Mouse (Mus musculus) liver, embryonic 13.5 days (tissue): ENCODE measurements around the gene A630023A22Rik. TPM values are rescaled to one million over a fixed set of nuclear protein-coding genes. Genes with fewer than 3 reads are reported as not detected.

Experiments used
- ATAC-seq: fragments of 200-750 bp; cut with Nextera tagmentation; 2 replicates; pipeline ENCODE4 v1.8.0; 2017; ENCODE audit warnings: low read depth, mild to moderate bottlenecking, moderate number of reproducible peaks, moderate library complexity
- DNase-seq: peaks from one replicate; pipeline ENCODE4 v3.0.0; 2022
- H3K27ac ChIP-seq: fragments of 300-500 bp; sonication (generic); 2 replicates; pipeline ENCODE4 v1.5.1; 2015; ENCODE audit warnings: moderate library complexity, mild to moderate bottlenecking, inconsistent platforms
- H3K27me3 ChIP-seq: fragments of 300-500 bp; sonication (generic); 2 replicates; pipeline ENCODE4 v1.6.1; 2015; ENCODE audit warnings: mild to moderate bottlenecking, inconsistent platforms
- H3K36me3 ChIP-seq: fragments of 300-500 bp; sonication (generic); 2 replicates; pipeline ENCODE4 v1.6.1; 2015; ENCODE audit warnings: mild to moderate bottlenecking, inconsistent platforms
- H3K4me1 ChIP-seq: fragments of 300-500 bp; sonication (generic); replicated peaks from 2 replicates; pipeline ENCODE4 v1.6.1; 2015; ENCODE audit warnings: inconsistent platforms
- H3K4me2 ChIP-seq: fragments of 300-500 bp; sonication (generic); 2 replicates; pipeline ENCODE4 v1.6.1; 2015; ENCODE audit warnings: inconsistent platforms, mild to moderate bottlenecking, moderate library complexity
- H3K4me3 ChIP-seq: fragments of 300-500 bp; sonication (generic); replicated peaks from 2 replicates; pipeline ENCODE4 v1.5.1; 2015; ENCODE audit warnings: mild to moderate bottlenecking, inconsistent platforms
- H3K9ac ChIP-seq: fragments of 300-500 bp; sonication (generic); 2 replicates; pipeline ENCODE4 v1.6.1; 2015; ENCODE audit warnings: mild to moderate bottlenecking, inconsistent platforms
- H3K9me3 ChIP-seq: fragments of 300-500 bp; sonication (generic); replicated peaks from 2 replicates; pipeline ENCODE4 v1.6.1; 2016; ENCODE audit warnings: inconsistent platforms
- WGBS: fragments of 180-500 bp; shearing (Covaris S2); methylation state at CpG from one replicate; pipeline ENCODE4 v1.1.7; 2015; ENCODE audit not compliant: insufficient replicate concordance; 5-methylcytosine and 5-hydroxymethylcytosine counted together
- polyA plus RNA-seq: library from polyadenylated mRNA; unstranded; fragments of >200 nt; fragmentation: Nextera tagmentation; extraction: Ambion mirVana; gene quantifications from 2 replicates; pipeline ENCODE4 v1.2.1, GENCODE M21; 2015

Gene A630023A22Rik
- polyA plus RNA-seq, 1 experiment from 2014 or later, result not detected

DNA sequence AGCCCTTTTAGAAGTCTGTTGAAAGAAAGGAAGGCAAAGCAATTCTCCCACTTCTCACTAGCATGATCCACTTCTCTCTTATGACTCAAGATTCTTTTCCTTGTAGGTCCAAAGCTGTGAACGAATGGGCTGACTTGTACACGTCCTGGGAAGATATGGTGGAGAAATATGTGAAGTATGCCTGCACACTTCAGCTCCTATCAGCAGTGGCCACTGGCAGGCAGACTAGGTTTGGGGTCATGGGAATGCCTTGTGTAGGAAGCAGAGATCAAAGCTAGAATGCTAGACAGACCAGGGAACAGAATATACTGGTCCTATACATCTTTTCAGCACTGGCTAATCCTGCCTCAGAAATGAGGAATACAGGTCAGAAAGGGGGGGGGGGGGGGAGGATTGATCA, 75.8 kb downstream of the A630023A22Rik start:
- WGBS, result 34% methylated on average over 2 of the region's 2 CpGs
- H3K4me3 ChIP-seq, result no peak overlapping the region
- DNase-seq (no peak), ATAC-seq (no peak)
- H3K9me3 ChIP-seq, result no peaks in the 10 kb centered on the region
- H3K4me2 ChIP-seq, result no peak overlapping the region
- H3K27me3 ChIP-seq, result no peaks in the 10 kb centered on the region
- H3K9ac ChIP-seq, result no peak overlapping the region
- no peak overlapping the region for H3K27ac ChIP-seq
- no peaks in the 10 kb centered on the region for H3K36me3 ChIP-seq
- H3K4me1 ChIP-seq, result no peaks in the 10 kb centered on the region

- no peak for DNase-seq
- 65% methylated on average over 2 of the region's 2 CpGs for WGBS
- no peak overlapping the region for H3K27ac ChIP-seq
Measured at GRCm38 (mm10) chr14:34016938-34017337, 85.6 kb downstream of the A630023A22Rik start.

DNA sequence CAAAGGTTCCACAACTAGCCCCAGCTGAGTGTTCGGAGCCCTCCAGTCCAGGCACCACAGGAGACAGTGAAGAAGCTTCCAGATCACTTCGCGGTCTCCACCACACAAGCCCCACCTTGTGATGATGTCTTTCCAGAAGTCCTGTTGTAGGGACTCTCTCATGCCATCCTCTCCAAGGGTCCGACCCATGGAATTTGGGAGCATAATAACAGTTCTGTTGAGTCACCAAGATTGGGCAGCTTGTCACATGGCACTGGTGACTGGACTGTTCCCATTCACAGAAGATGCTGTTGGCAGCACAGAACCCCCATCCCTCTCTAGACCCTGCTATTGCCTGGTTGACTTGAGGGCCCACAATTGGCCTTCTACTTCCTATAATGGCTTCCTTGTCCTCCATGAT, 86.2 kb downstream of the A630023A22Rik start, which contains the start of gene Gm5460:
Gm5460 (plus strand) TSS at position 378 of the 400 bp plus-strand sequence.
- H3K27ac ChIP-seq, result no peak within 1 kb of the TSS
- no peak within 1 kb of the TSS for H3K9ac ChIP-seq
- H3K9me3 ChIP-seq, result no peaks in the 10 kb centered on the region
- no peak within 1 kb of the TSS for H3K4me3 ChIP-seq
- H3K27me3 ChIP-seq, result no peaks in the 10 kb centered on the region
- no peak within 1 kb of the TSS for H3K4me2 ChIP-seq
- H3K4me1 ChIP-seq, result no peaks in the 10 kb centered on the region
- H3K36me3 ChIP-seq, result no peaks in the 10 kb centered on the region
- WGBS, result 80% methylated on average over 4 of the region's 4 CpGs
- no peak for ATAC-seq
- no peak for DNase-seq

More at GRCm38 (mm10) chr14:34016938-34017337, 85.6 kb downstream of the A630023A22Rik start:
- no peaks in the 10 kb centered on the region for H3K27me3 ChIP-seq
- no peak overlapping the region for H3K4me2 ChIP-seq
- no peaks in the 10 kb centered on the region for H3K36me3 ChIP-seq
- no peaks in the 10 kb centered on the region for H3K4me1 ChIP-seq
- H3K4me3 ChIP-seq, result no peak overlapping the region
- H3K9ac ChIP-seq, result no peak overlapping the region
- ATAC-seq, result no peak
- no peaks in the 10 kb centered on the region for H3K9me3 ChIP-seq

DNA sequence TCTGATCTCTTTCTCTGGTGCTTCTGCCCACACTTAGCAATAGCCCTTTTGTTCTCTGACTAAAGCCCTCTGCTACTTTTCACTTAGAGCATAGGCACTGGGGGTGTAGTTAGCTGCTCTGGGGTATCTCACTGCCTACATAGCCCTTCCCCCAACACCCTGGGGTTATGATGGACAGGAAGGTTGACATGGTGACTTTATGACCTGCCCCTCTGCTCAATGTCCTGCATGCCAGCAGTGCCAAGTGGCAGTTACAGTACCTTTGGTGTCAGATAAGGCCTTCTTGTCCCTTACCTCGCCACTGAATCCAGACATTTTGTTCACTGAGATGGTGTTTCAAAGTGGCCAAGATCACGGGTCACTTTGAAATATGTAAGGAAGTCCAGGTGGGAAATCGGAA, 87.5 kb downstream of the A630023A22Rik start, which contains the start of gene Gm30083:
Gm30083 (minus strand) TSS at position 120 of the 400 bp plus-strand sequence.
- ATAC-seq (no peak), DNase-seq (no peak)
- 54% methylated on average over 3 of the region's 3 CpGs for WGBS

GRCm38 (mm10) chr14:34002358-34002757, 100.2 kb downstream of the A630023A22Rik start:
- no peak for DNase-seq
- H3K4me1 ChIP-seq, result no peaks in the 10 kb centered on the region
- H3K27ac ChIP-seq, result no peak overlapping the region
- no peak overlapping the region for H3K4me2 ChIP-seq
- H3K4me3 ChIP-seq, result no peak overlapping the region
- no peak for ATAC-seq
- H3K9ac ChIP-seq, result no peak overlapping the region
- no peaks in the 10 kb centered on the region for H3K36me3 ChIP-seq
- no peaks in the 10 kb centered on the region for H3K9me3 ChIP-seq
- H3K27me3 ChIP-seq, result no peaks in the 10 kb centered on the region
- 58% methylated on average over 5 of the region's 5 CpGs for WGBS

More for the DNA sequence above, 87.5 kb downstream of the A630023A22Rik start, which contains the start of gene Gm30083:
- H3K4me2 ChIP-seq, result no peak within 1 kb of the TSS
- H3K27ac ChIP-seq, result no peak within 1 kb of the TSS
- no peak within 1 kb of the TSS for H3K9ac ChIP-seq
- no peak within 1 kb of the TSS for H3K4me3 ChIP-seq
- H3K4me1 ChIP-seq, result no peaks in the 10 kb centered on the region
- no peaks in the 10 kb centered on the region for H3K9me3 ChIP-seq
- no peaks in the 10 kb centered on the region for H3K27me3 ChIP-seq
- no peaks in the 10 kb centered on the region for H3K36me3 ChIP-seq

GRCm38 (mm10) chr14:34001445-34001844, 101.1 kb downstream of the A630023A22Rik start:
- no peak overlapping the region for H3K4me2 ChIP-seq
- DNase-seq (no peak), ATAC-seq (no peak)
- H3K4me3 ChIP-seq, result no peak overlapping the region
- no peaks in the 10 kb centered on the region for H3K27me3 ChIP-seq
- H3K9ac ChIP-seq, result no peak overlapping the region
- H3K4me1 ChIP-seq, result no peaks in the 10 kb centered on the region
- no peaks in the 10 kb centered on the region for H3K9me3 ChIP-seq
- H3K36me3 ChIP-seq, result no peaks in the 10 kb centered on the region
- H3K27ac ChIP-seq, result no peak overlapping the region

Other genes with a start within 250 kb of the A630023A22Rik start
- 5.6 and 6.8 TPM in 2 replicates for gene Gdf10, start 179.2 kb downstream of the A630023A22Rik start, polyA plus RNA-seq
- gene Gdf2, start 161.7 kb downstream of the A630023A22Rik start, polyA plus RNA-seq, result 10.2 and 11.6 TPM in 2 replicates
- gene Rbp3, start 148.8 kb downstream of the A630023A22Rik start, polyA plus RNA-seq, result 0.06 and 0.10 TPM in 2 replicates
- not detected in 2 replicates for gene Zfp488, start 124.0 kb downstream of the A630023A22Rik start, polyA plus RNA-seq
- gene Gm30083, start 87.6 kb downstream of the A630023A22Rik start, polyA plus RNA-seq, result not detected in 2 replicates
- not detected in 2 replicates for gene Gm5460, start 86.0 kb downstream of the A630023A22Rik start, polyA plus RNA-seq
- gene Antxrl, start 50.0 kb downstream of the A630023A22Rik start, polyA plus RNA-seq, result not detected in 2 replicates
- gene Anxa8, start 16.8 kb downstream of the A630023A22Rik start, polyA plus RNA-seq, result 0.08 and 0.10 TPM in 2 replicates
- not detected in 2 replicates for gene Npy4r, start 49.7 kb upstream of the A630023A22Rik start, polyA plus RNA-seq
- 0.06 TPM in 2 replicates for gene Gprin2, start 98.9 kb upstream of the A630023A22Rik start, polyA plus RNA-seq
- gene Syt15, start 116.8 kb upstream of the A630023A22Rik start, polyA plus RNA-seq, result 0.35 and 0.39 TPM in 2 replicates
- gene Shld2, start 207.7 kb upstream of the A630023A22Rik start, polyA plus RNA-seq, result 7.2 and 8.0 TPM in 2 replicates
- 127 and 130 TPM in 2 replicates for gene Glud1, start 208.0 kb upstream of the A630023A22Rik start, polyA plus RNA-seq